Mouse (Mus musculus) heart, adult 2 months (tissue): Measurements from ENCODE around the gene Aktip. TPM values are rescaled to one million over a fixed set of nuclear protein-coding genes. Genes with fewer than 3 reads are reported as not detected.

Experiments
- DNase-seq, 2 experiments: peaks; one replicate each; pipeline ENCODE4 v3.0.0; 2021
- H3K27ac ChIP-seq: fragments of 200-600 bp; 2 replicates; pipeline ENCODE4 v1.8.1; 2022
- H3K27me3 ChIP-seq: fragments of 200-500 bp; 2 replicates; pipeline ENCODE4 v1.6.1; 2012; ENCODE audit warnings: mild to moderate bottlenecking, low read length, inconsistent platforms, mixed read lengths; ENCODE audit not compliant: control insufficient read depth, insufficient read depth
- H3K36me3 ChIP-seq: fragments of 200-500 bp; 2 replicates; pipeline ENCODE4 v1.6.1; 2012; ENCODE audit warnings: low read length, inconsistent platforms; ENCODE audit not compliant: control insufficient read depth, insufficient read depth
- H3K4me1 ChIP-seq: fragments of 200-500 bp; 2 replicates; pipeline ENCODE4 v1.6.1; 2011; ENCODE audit warnings: low read length; ENCODE audit not compliant: control insufficient read depth, insufficient read depth
- H3K4me3 ChIP-seq: fragments of 200-600 bp; 2 replicates; pipeline ENCODE4 v1.8.1; 2022
- H3K79me2 ChIP-seq: fragments of 200-500 bp; replicated peaks from 2 replicates; pipeline ENCODE4 v1.6.1; 2012; ENCODE audit warnings: mild to moderate bottlenecking, inconsistent platforms, low read length, moderate library complexity, mixed read lengths; ENCODE audit not compliant: control insufficient read depth, insufficient read depth
- H3K9ac ChIP-seq: fragments of 200-500 bp; 2 replicates; pipeline ENCODE4 v1.6.1; 2012; ENCODE audit warnings: low read depth, mild to moderate bottlenecking, control low read depth, inconsistent platforms, low read length, mixed read lengths
- CTCF ChIP-seq: fragments of 200-600 bp; IDR thresholded peaks from 2 replicates; pipeline ENCODE4 v1.8.1; 2022; ENCODE audit warnings: antibody characterized with exemption, mild to moderate bottlenecking, moderate library complexity
- EP300 ChIP-seq: fragments of 200-500 bp; IDR thresholded peaks from 2 replicates; pipeline ENCODE4 v1.6.1; 2011; ENCODE audit warnings: low read depth, low read length, control low read depth; ENCODE audit not compliant: insufficient read depth
- POLR2A ChIP-seq: fragments of 200-500 bp; IDR thresholded peaks from 2 replicates; pipeline ENCODE4 v1.6.1; 2011; ENCODE audit warnings: mild to moderate bottlenecking, low read depth, low read length, control low read depth; ENCODE audit not compliant: insufficient read depth
- WGBS: fragments of 180-500 bp; shearing (Covaris S2); methylation state at CpG from one replicate; pipeline ENCODE4 v1.1.7; 2018; 5-methylcytosine and 5-hydroxymethylcytosine counted together
- intact Hi-C: fragments of 180-260 bp; cut with DNase I; formaldehyde crosslinking; loops from one replicate; pipeline ENCODE4 v1.15.1; 2025
- polyA plus RNA-seq: library from polyadenylated mRNA; depleted of rRNA; stranded (reverse); fragments of >200 nt; gene quantifications from 2 replicates; pipeline ENCODE4 v1.2.3, GENCODE M21; 2012
- total RNA-seq, 2 experiments: library from RNA; stranded (reverse); gene quantifications; 2 replicates each; pipeline ENCODE4 v1.2.3; 2021

The Aktip gene
- total and polyA plus RNA-seq, 3 experiments = 39.9 to 63.1 (median 59.7) TPM

GRCm38 (mm10) chr8:91094135-91094534, 105.6 kb downstream of the Aktip start:
- Histone ChIP-seq H3K4me1 (no peaks in the 10 kb centered on the region), H3K79me2 (no peaks in the 10 kb centered on the region), H3K4me3 (no peak overlapping the region), H3K27me3 (no peaks in the 10 kb centered on the region), H3K9ac (no peak overlapping the region), H3K27ac (no peak overlapping the region), H3K36me3 (peaks cover 2% of the 10 kb centered on the region)
- TF ChIP-seq EP300 = no peak
- no peak for TF ChIP-seq POLR2A
- no peak for TF ChIP-seq CTCF
- intact Hi-C loops = no loop called here
- no peak for DNase-seq
- 90% methylated on average over 5 of the region's 5 CpGs for WGBS

GRCm38 (mm10) chr8:91089601-91090000, 110.2 kb downstream of the Aktip start:
- Histone ChIP-seq H3K27ac (no peak overlapping the region), H3K36me3 (no peaks in the 10 kb centered on the region; the same call in 1 of the 2 replicates), H3K79me2 (no peaks in the 10 kb centered on the region), H3K4me1 (no peaks in the 10 kb centered on the region), H3K27me3 (no peaks in the 10 kb centered on the region), H3K9ac (no peak overlapping the region), H3K4me3 (no peak overlapping the region)
- no peak for DNase-seq
- WGBS = 92% methylated on average over 2 of the region's 2 CpGs
- intact Hi-C loops = no loop called here
- TF ChIP-seq CTCF (no peak), EP300 (no peak), POLR2A (no peak)

GRCm38 (mm10) chr8:91088452-91088851, 111.3 kb downstream of the Aktip start:
- no peak for TF ChIP-seq POLR2A
- TF ChIP-seq EP300 = no peak
- TF ChIP-seq CTCF = no peak
- intact Hi-C loops = no loop called here
- Histone ChIP-seq H3K9ac (no peak overlapping the region), H3K4me1 (no peaks in the 10 kb centered on the region), H3K4me3 (no peak overlapping the region), H3K27me3 (no peaks in the 10 kb centered on the region), H3K27ac (no peak overlapping the region), H3K79me2 (no peaks in the 10 kb centered on the region), H3K36me3 (no peaks in the 10 kb centered on the region; the same call in 1 of the 2 replicates)
- 90% methylated on average over 7 of the region's 7 CpGs for WGBS
- DNase-seq = no peak

- peaks cover 3% of the 10 kb centered on the region; the same call in 1 of the 2 replicates for H3K36me3 ChIP-seq
- intact Hi-C loops = no loop called here
- no peak for TF ChIP-seq EP300
- TF ChIP-seq CTCF = no peak
- no peak for TF ChIP-seq POLR2A
Observed at GRCm38 (mm10) chr8:91082428-91082827, 117.3 kb downstream of the Aktip start.

GRCm38 (mm10) chr8:91081911-91082310, 117.9 kb downstream of the Aktip start:
- Histone ChIP-seq H3K27ac (peak overlapping the region; percentile 45), H3K36me3 (peaks cover 3% of the 10 kb centered on the region; the same call in 1 of the 2 replicates), H3K4me3 (no peak overlapping the region), H3K9ac (no peak overlapping the region), H3K4me1 (peaks cover 5% of the 10 kb centered on the region), H3K27me3 (no peaks in the 10 kb centered on the region), H3K79me2 (no peaks in the 10 kb centered on the region)
- no peak for TF ChIP-seq EP300
- intact Hi-C loops = no loop called here
- WGBS = 45% methylated on average over 7 of the region's 7 CpGs
- no peak for DNase-seq

More at GRCm38 (mm10) chr8:91082428-91082827, 117.3 kb downstream of the Aktip start:
- Histone ChIP-seq H3K27me3 (no peaks in the 10 kb centered on the region), H3K79me2 (no peaks in the 10 kb centered on the region), H3K27ac (no peak overlapping the region), H3K4me3 (no peak overlapping the region), H3K4me1 (peaks cover 5% of the 10 kb centered on the region), H3K9ac (no peak overlapping the region)
- 88% methylated on average over 12 of the region's 12 CpGs for WGBS
- DNase-seq = no peak

GRCm38 (mm10) chr8:91079678-91080077, 120.1 kb downstream of the Aktip start:
- Histone ChIP-seq H3K9ac (no peak overlapping the region), H3K4me1 (peaks cover 5% of the 10 kb centered on the region), H3K36me3 (peaks cover 3% of the 10 kb centered on the region; the same call in 1 of the 2 replicates), H3K27me3 (no peaks in the 10 kb centered on the region), H3K27ac (no peak overlapping the region), H3K4me3 (no peak overlapping the region), H3K79me2 (no peaks in the 10 kb centered on the region)
- no peak for DNase-seq
- intact Hi-C loops = no loop called here
- WGBS = 95% methylated on average over 2 of the region's 2 CpGs
- TF ChIP-seq CTCF (peak; percentile 27), EP300 (no peak), POLR2A (no peak)
